Mouse (Mus musculus) B cell, adult 2 months (primary cell): ENCODE data around the gene Gmfb.

Experiments
- DNase-seq, 2 experiments: peaks; one replicate each; pipeline ENCODE4 v3.0.0; 2022

The Gmfb gene

DNA sequence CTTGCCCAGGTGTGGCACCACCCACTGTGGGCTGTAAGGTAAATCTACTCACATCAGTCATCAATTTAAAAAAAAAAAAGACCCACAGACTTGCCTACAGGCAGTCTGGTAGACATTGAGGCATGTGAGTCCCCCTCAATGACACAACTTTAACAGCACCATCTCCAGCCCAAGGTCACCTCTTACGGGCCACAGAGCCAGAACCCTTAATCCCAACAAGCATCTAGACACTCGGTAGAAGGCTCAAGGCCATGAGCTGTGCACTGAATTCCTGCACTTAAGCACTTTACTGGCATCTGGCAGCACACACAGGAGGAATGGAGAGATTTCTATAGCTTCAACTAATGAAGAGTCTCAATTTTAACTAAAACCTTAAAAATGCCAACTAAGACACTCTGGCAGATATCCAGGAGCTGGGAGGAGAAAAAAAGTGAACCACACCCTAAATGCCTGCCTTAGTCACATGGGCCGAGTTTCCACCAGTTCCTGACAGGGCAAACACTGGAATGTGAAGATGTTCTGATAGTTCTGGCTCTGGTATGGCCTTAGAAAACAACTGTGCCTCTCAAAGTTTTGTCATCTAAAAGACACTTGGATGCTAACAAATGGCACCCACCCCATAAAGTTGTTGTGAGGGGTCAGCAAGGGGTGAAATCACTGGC lies 21.2 kb downstream of the Gmfb start:
- no peak for DNase-seq

GRCm38 (mm10) chr14:46794157-46794556 lies 27.9 kb downstream of the Gmfb start:
- no peak for DNase-seq

DNA sequence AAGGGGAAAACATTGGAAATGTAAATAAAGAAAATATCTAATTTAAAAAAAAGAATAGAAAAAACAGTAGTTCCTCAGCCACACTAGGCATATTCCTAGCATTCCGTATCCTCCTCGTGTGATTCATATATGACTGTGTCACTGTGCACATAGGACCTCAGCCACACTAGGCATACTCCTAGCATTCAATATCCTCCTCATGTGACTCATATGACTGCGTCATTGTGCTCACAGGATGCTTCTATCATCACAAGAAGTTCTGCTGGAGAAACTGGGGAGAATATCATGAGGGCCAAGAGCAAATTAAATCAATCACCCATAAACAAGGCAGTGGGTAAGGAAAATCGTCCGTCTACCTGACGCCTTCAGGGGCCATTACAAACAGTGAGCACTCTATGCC lies 31.3 kb downstream of the Gmfb start:
- DNase-seq: no peak

GRCm38 (mm10) chr14:46790303-46790702 lies 31.7 kb downstream of the Gmfb start:
- peak; percentile 56 to 64 for DNase-seq

- DNase-seq: peak in 1 of 2 experiments; percentile 19
These were observed 33.5 kb downstream of the Gmfb start for GRCm38 (mm10) chr14:46788505-46788901.

- peak; percentile 94 to 96 for DNase-seq
These were observed 34.1 kb downstream of the Gmfb start, which contains the start of gene Cnih1 for GRCm38 (mm10) chr14:46787787-46788504. Gene Cnih1, minus strand, starts transcription at chr14:46788411.

DNA sequence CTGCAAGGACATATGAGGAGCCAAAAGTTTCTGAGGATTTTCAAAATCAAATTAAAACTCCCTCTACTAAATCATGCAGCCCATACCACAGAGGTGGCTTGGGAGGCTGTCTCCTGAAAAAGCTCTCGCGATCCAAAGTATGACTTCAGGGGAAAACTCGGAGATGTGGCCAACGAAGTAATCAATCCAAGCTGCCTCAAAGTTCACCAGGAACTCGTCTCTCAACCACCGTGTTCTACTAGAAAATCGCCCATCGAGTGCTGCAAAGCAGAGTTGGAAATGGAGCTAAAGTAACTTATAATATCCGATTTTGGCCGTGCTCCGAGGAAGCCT lies 34.6 kb downstream of the Gmfb start:
- DNase-seq: no peak

DNA sequence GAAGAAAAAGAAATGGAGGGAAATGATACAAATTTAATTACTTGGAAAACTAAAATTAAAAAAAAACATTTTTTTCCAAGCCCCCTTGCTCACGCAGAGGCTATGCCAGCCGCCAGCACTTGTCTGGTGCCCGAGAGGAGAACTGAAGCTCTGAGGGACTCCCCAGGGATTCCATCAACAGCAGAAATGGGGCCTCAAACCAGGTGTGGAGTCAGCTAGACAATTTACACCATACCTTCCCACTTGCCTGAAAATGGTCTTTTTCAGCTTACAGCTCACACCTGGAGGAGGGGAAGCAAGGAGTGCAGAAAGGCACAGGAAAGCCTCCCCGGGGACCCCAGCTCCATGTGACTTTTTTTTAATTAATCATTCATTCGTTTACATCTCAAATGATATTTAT lies 36.8 kb downstream of the Gmfb start:
- peak in 1 of 2 experiments; percentile 30 for DNase-seq

DNA sequence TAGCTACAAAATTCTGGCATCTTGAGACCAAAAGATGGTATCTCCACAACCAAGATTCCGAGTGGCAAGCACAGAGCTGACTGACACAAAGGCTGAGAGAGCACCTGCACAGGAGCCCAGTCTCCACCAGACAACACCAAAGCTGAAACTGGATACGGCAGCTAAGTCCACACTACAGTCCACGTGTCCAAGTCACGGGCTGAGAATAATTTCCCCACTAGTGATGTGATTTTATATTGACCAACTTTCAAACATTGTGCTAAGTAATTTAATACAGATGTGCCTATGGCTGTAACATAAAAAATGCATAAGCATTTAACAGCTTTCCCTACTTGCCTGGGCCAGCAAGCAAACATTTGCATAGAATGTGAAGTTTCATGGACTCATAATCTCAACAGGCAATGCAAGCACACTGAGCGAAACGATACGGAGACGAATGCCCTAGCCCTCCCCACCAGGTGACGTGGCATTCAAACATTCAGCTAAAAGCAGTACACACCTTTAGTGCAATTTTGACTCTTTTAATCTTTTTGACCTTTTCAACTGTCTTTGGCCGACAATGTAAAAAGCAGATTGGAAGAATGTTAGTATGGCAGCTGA lies 38.6 kb downstream of the Gmfb start:
- no peak for DNase-seq

- DNase-seq: no peak
These were observed 39.7 kb downstream of the Gmfb start for GRCm38 (mm10) chr14:46782187-46782828.

- no peak for DNase-seq
These were observed 41.0 kb downstream of the Gmfb start for GRCm38 (mm10) chr14:46781086-46781485.

DNA sequence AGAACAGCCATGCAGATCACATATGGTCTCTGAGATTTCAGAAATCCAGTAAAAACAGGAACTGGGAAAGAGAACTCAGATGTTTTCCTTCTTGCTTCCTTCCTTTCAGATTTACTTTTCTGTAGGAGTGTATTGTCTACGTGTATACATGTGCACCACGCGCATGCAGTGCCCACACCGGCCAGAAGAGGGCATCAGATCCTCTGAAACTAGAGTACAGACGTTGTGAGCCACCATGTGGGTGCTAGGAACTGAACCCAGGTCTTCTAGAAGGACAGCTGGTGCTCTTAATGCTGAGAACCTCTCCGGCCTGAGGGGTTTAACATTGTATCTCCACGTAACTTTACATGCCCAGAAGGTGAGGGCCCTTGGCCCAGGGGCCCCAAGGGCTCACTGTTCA lies 42.8 kb downstream of the Gmfb start:
- peak; percentile 55 to 57 for DNase-seq

DNA sequence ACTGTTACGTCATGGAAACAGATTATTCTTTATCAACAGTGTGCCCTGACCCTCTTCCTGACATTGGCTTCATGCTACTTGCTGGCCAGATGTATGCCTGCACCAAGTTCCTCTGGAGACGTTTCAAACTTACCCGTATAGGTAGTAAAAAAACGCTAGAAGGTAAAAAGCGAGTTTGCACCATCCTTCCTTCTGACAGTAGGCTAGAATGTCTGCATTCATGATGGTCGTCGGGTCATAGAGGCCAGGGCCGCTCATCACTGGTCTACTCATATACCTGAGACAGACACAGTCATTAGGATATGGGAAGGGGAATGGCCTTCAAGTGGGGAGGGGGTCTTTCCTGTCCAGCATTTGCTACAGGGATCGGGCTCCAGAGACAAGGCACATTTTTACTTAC lies 43.3 kb downstream of the Gmfb start:
- DNase-seq: no peak

- DNase-seq: no peak
These were observed 52.0 kb downstream of the Gmfb start for GRCm38 (mm10) chr14:46770036-46770435.

DNA sequence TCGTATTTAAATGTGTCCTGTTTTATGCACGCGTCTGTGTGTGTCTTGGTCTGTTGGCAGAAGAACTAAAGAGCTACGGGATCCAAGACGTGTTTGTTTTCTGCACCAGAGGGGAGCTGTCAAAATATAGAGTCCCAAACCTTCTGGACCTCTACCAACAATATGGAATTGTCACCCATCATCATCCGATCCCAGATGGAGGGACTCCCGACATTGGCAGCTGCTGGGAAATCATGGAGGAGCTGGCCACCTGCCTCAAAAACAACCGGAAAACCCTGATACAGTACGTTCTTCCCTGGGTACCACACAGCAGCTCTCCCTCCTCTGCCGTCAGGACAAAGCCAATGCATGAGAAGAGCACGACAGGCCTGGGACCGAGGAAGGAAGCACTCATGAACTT lies 54.9 kb downstream of the Gmfb start:
- no peak for DNase-seq

- peak; percentile 6 to 7 for DNase-seq
These were observed 60.9 kb downstream of the Gmfb start for GRCm38 (mm10) chr14:46761186-46761585.

DNA sequence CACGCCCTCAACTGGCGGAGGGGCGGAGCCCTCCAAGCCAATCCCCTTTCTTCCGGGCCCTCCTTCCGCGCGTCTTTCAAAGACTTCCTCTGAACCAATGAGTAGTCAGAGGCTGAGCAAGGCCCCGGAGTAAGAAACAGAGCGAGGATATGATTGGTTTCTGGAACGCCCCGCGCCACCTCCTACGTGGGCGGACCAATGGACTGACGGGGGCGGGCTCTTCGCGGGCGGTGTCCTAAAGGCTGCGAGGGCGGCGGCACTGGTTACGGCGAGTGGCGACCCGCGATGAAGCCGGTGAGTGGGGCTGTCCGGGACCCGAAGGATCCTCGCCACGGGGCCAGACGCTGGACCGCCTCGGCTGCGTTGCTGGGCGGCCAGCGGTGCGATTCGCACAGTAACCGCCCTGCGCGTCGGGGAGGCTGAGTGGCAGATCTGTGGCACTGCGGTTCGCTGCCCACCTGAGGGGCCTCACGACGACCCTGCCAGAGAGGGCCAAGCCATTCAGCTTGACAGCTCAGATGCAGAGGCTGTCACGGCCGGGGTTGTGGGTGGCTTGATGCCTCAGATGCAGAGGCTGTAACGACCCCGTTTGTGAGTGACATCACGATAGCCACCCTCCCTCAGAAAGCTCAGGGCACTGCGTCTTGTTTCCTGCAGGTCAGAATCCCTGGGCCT lies 61.5 kb downstream of the Gmfb start, which contains the start of gene Cdkn3:
Gene Cdkn3, plus strand, starts transcription at position 187 of the 675 bp plus-strand sequence.
- peak; percentile 95 to 96 for DNase-seq

DNA sequence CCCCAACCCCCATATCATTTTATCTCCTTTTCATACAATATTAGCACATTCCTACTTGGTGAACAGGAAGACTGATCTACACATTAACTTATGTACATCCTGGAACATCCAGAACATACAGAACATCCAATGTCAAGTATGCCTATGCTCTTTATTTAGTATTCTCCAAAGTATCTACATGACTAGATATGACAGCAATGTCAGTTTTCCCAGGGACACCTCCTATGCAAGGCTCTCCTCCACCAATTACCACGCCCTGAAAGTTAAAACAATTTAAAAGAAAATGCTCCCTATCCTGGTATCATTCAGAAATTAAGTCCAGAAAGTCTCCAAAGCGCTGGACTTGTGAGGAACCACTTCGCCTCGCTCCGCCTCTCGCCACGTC lies 62.1 kb downstream of the Gmfb start:
- no peak for DNase-seq
